Mouse (Mus musculus) fat pad, adult 2 months (tissue): ENCODE measurements around the gene Ddah1.

Experiments used
- DNase-seq: peaks from one replicate; pipeline ENCODE4 v3.0.0-alpha.2; 2011; ENCODE audit warnings: low read depth, low spot score; ENCODE audit errors: extremely low read depth

Ddah1 gene

DNA sequence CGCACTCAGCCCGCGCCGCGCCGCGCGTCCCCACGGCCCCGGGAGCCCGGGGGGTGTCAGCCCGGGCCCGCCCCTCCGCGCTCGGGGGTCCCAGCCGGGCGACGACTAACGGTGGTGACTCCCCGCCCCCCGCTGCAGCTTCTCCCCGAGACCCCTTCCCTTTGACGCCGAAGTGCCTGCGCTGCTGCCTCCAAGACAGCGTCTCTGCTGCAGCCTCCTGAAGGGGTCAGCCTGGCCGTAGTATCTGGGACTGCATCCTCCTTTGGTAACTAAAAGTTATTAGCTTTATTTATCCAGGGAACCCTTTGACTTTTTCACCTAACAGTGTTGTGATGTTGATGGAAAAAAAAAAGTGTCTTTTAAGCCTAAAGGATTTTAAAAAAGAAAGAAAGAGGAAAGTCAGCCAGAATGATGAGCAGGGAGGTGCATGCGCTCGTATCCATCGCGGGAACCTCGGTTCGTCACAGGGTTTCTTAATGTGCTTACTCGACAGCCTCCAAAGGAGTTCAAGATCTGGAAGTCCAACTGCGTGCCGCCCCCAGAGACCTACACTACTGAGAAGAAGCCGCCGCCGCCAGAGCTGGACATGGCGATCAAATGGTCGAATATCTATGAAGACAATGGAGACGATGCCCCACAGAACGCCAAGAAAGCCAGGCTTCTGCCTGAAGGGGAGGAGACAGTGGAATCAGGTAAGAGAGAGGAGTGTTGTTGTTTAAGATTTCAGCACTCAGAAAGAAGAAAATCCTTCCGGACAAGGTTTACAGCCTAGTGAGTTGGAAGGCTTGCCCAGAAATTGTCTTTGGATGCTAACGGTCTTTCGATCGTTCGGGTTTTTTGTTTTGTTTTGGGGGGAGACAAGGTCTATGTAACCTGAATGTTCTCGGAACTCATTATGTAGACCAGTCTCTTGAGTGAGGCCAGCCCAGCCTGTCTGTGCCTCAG, 180.2 kb downstream of the Ddah1 start:
- no peak for DNase-seq

GRCm38 (mm10) chr3:145939402-145939801, 180.9 kb downstream of the Ddah1 start:
- no peak for DNase-seq

GRCm38 (mm10) chr3:145939971-145940370, 181.5 kb downstream of the Ddah1 start:
- no peak for DNase-seq

- no peak for DNase-seq
Observed at GRCm38 (mm10) chr3:145941971-145942370, 183.5 kb downstream of the Ddah1 start.
